9 mouse cellular contexts compared by ENCODE assay signal in genomic region chr2:152144501-152144900, GRCm38 (mm10). TPM values are rescaled to one million over a fixed set of nuclear protein-coding genes. Genes with fewer than 3 reads are reported as not detected.
DNase-seq lines count a peak whose midpoint lies in the region; ATAC-seq and TF ChIP-seq lines count a peak whose summit lies in the region.
"Had no signal": no experiment of that assay in that cellular context is flagged by ENCODE, and none has a peak within 500 bp of the region (broad histone marks: within the 10 kb centered on the region; RNA-seq: fewer than 3 reads in every experiment).

No protein-coding gene starts in this region.

- H3K4me3 ChIP-seq in layer of hippocampus, adult 2 months, result peak overlapping the region; percentile 56
- peak overlapping the region; percentile 49 for H3K4me3 ChIP-seq in embryonic facial prominence, embryonic 14.5 days (ENCODE audit: low read depth, low read length)
- H3K4me3 ChIP-seq in hindbrain, embryonic 10.5 days, result peak overlapping the region; percentile 57; the same call in 1 of the 2 replicates
- peak overlapping the region; percentile 52 for H3K4me3 ChIP-seq in neural tube, embryonic 13.5 days

- H3K4me1 ChIP-seq in embryonic facial prominence, embryonic 14.5 days (ENCODE audit: control insufficient read depth, insufficient read depth, low read length), result peaks cover 18% of the 10 kb centered on the region; the same call in 1 of the 2 replicates
- peaks cover 45% of the 10 kb centered on the region for H3K4me1 ChIP-seq in hindbrain, embryonic 10.5 days (replicated peaks)
- H3K4me1 ChIP-seq in neural tube, embryonic 13.5 days (replicated peaks), result peaks cover 62% of the 10 kb centered on the region

- DNase-seq in layer of hippocampus, adult 2 months (ENCODE audit: low spot score in 2 of 2), result no peak
- DNase-seq in layer of hippocampus, adult 8-10 months (ENCODE audit: low spot score in 2 of 2), result no peak
- DNase-seq in embryonic facial prominence, embryonic 14.5 days (ENCODE audit: low spot score), result no peak
- no peak for DNase-seq in hindbrain, embryonic 10.5 days (ENCODE audit: low spot score)
- DNase-seq in cerebellum, adult 18-20 months, result no peak
- DNase-seq: cerebellum, adult 11 months; lung, postnatal 14 days had no signal

- no peak overlapping the region for H3K27ac ChIP-seq in layer of hippocampus, adult 2 months
- H3K27ac ChIP-seq in embryonic facial prominence, embryonic 14.5 days (replicated peaks; ENCODE audit: low read depth, low read length), result no peak overlapping the region
- H3K27ac ChIP-seq in hindbrain, embryonic 10.5 days, result no peak overlapping the region
- no peak overlapping the region for H3K27ac ChIP-seq in neural tube, embryonic 13.5 days (replicated peaks)

- no peaks in the 10 kb centered on the region for H3K36me3 ChIP-seq in embryonic facial prominence, embryonic 14.5 days (ENCODE audit: control insufficient read depth, insufficient read depth, low read length)
- no peaks in the 10 kb centered on the region for H3K36me3 ChIP-seq in hindbrain, embryonic 10.5 days
- H3K36me3 ChIP-seq in neural tube, embryonic 13.5 days, result no peaks in the 10 kb centered on the region

- WGBS in embryonic facial prominence, embryonic 14.5 days, result 64% methylated on average over 5 of the region's 5 CpGs
- 61% methylated on average over 5 of the region's 5 CpGs for WGBS in hindbrain, embryonic 10.5 days
- 59% methylated on average over 5 of the region's 5 CpGs for WGBS in neural tube, embryonic 13.5 days

- no peak for ATAC-seq in embryonic facial prominence, embryonic 14.5 days (ENCODE audit: low read depth)
- ATAC-seq in neural tube, embryonic 13.5 days (ENCODE audit: low read depth), result no peak
- no peak for ATAC-seq in CD4-positive, CD25-positive, alpha-beta regulatory T cell, adult 4 months

- TF ChIP-seq CTCF in layer of hippocampus, adult 2 months (conservative IDR thresholded peaks at IDR 0.05), result no peak

- peak overlapping the region; percentile 80 for H3K4me2 ChIP-seq in embryonic facial prominence, embryonic 14.5 days (ENCODE audit: low read depth, low read length)
- H3K4me2 ChIP-seq in neural tube, embryonic 13.5 days, result peak overlapping the region; percentile 82

- H3K27me3 ChIP-seq in embryonic facial prominence, embryonic 14.5 days (replicated peaks; ENCODE audit: control insufficient read depth, insufficient read depth, low read length), result peaks cover 29% of the 10 kb centered on the region
- peaks cover 88% of the 10 kb centered on the region for H3K27me3 ChIP-seq in hindbrain, embryonic 10.5 days (ENCODE audit: insufficient read depth, poor library complexity, severe bottlenecking)
- peaks cover 48% of the 10 kb centered on the region for H3K27me3 ChIP-seq in neural tube, embryonic 13.5 days

- 0 out of 2 replicates have a peak overlapping the region, but pooled peaks have one; percentile 58 for H3K9ac ChIP-seq in embryonic facial prominence, embryonic 14.5 days (ENCODE audit: low read depth, low read length)
- H3K9ac ChIP-seq in neural tube, embryonic 13.5 days, result peak overlapping the region; percentile 71; the same call in 1 of the 2 replicates

- no peaks in the 10 kb centered on the region for H3K9me3 ChIP-seq in embryonic facial prominence, embryonic 14.5 days (ENCODE audit: control insufficient read depth, low read length)
- no peaks in the 10 kb centered on the region for H3K9me3 ChIP-seq in hindbrain, embryonic 10.5 days
- H3K9me3 ChIP-seq in neural tube, embryonic 13.5 days, result no peaks in the 10 kb centered on the region

RNA-seq across cellular contexts. Expression of gene Tcf15, which starts 1.1 kb away (rescaled TPM):
- 1 to 10 TPM; 2.7 to 5.1 TPM for total RNA-seq in layer of hippocampus, adult 2 months (2021)
- 1 to 10 TPM; 2.0 to 3.9 (median 2.7) TPM for total RNA-seq in layer of hippocampus, adult 8-10 months (2022)
- 10.6 TPM in 2 replicates for polyA plus RNA-seq in embryonic facial prominence, embryonic 14.5 days (2014; fragmentation: Nextera tagmentation; extraction: Ambion mirVana)
- polyA plus RNA-seq in hindbrain, embryonic 10.5 days (2016; fragmentation: Nextera tagmentation; extraction: Ambion mirVana), result 5.2 and 7.6 TPM in 2 replicates
- polyA plus RNA-seq in neural tube, embryonic 13.5 days (2015; fragmentation: Nextera tagmentation; extraction: Ambion mirVana), result 6.9 and 7.4 TPM in 2 replicates
- polyA plus RNA-seq in CD4-positive, CD25-positive, alpha-beta regulatory T cell, adult 4 months (2017; shearing (Covaris generic)), result not detected

RNA-seq across cellular contexts. Expression of gene Srxn1, which starts 39.2 kb away (rescaled TPM):
- total RNA-seq in layer of hippocampus, adult 2 months (2021), result 10 to 100 TPM; 76.0 to 80.6 TPM
- 10 to 100 TPM; 65.7 to 77.7 (median 72.6) TPM for total RNA-seq in layer of hippocampus, adult 8-10 months (2022)
- polyA plus RNA-seq in embryonic facial prominence, embryonic 14.5 days (2014; fragmentation: Nextera tagmentation; extraction: Ambion mirVana), result 12.0 and 13.6 TPM in 2 replicates
- polyA plus RNA-seq in hindbrain, embryonic 10.5 days (2016; fragmentation: Nextera tagmentation; extraction: Ambion mirVana), result 15.6 and 18.7 TPM in 2 replicates
- polyA plus RNA-seq in neural tube, embryonic 13.5 days (2015; fragmentation: Nextera tagmentation; extraction: Ambion mirVana), result 19.0 TPM in 2 replicates
- polyA plus RNA-seq in CD4-positive, CD25-positive, alpha-beta regulatory T cell, adult 4 months (2017; shearing (Covaris generic)), result 1 to 10 TPM; 2.2 to 3.0 TPM
